Mouse (Mus musculus): ENCODE results near the gene Sncb. TPM values are rescaled to one million over a fixed set of nuclear protein-coding genes. Genes with fewer than 3 reads are reported as not detected.
A peak's percentile ranks its signal among the peaks of the same experiment; 100 is the strongest.

Sncb gene
- polyA plus RNA-seq (2012; rRNA removed): 0.16 and 0.22 TPM in 2 replicates

- Histone ChIP-seq H3K4me1 (ENCODE audit: control insufficient read depth, insufficient read depth, insufficient read length) (peaks cover 6% of the 10 kb centered on the region; the same call in 1 of the 2 replicates), H3K27me3 (ENCODE audit: control insufficient read depth, insufficient read depth, low read length) (peaks cover 11% of the 10 kb centered on the region), H3K4me3 (ENCODE audit: extremely low read depth, insufficient read depth, insufficient read length) (peak within 1 kb of the TSS; percentile 43; the same call in 1 of the 2 replicates), H3K36me3 (ENCODE audit: control insufficient read depth, insufficient read depth, low read length) (no peaks in the 10 kb centered on the region), H3K27ac (ENCODE audit: insufficient read depth, low read length) (no peak within 1 kb of the TSS)
- WGBS: 3% methylated on average over 35 of the region's 35 CpGs
- DNase-seq (ENCODE audit: low read depth in 1 of 2, low spot score in 2 of 2): peak; percentile 17 to 48
- no peak for TF ChIP-seq POLR2A (IDR thresholded peaks at IDR 0.05; ENCODE audit: low read depth, low read length)
- TF ChIP-seq CTCF (IDR thresholded peaks at IDR 0.05; ENCODE audit: extremely low read depth, insufficient read depth, insufficient read length, insufficient replicate concordance): peak; percentile 51
Observed at GRCm38 (mm10) chr13:54766192-54766768, at the start of gene Sncb. Gene Sncb, minus strand, starts transcription at chr13:54766595.

GRCm38 (mm10) chr13:54813381-54813780, 47.0 kb upstream of the Sncb start:
- no peak for TF ChIP-seq POLR2A (IDR thresholded peaks at IDR 0.05; ENCODE audit: low read depth, low read length)
- TF ChIP-seq CTCF (IDR thresholded peaks at IDR 0.05; ENCODE audit: extremely low read depth, insufficient read depth, insufficient read length, insufficient replicate concordance): no peak
- no peak overlapping the region for H3K4me3 ChIP-seq (ENCODE audit: extremely low read depth, insufficient read depth, insufficient read length)
- H3K4me1 ChIP-seq (ENCODE audit: control insufficient read depth, insufficient read depth, insufficient read length): no peaks in the 10 kb centered on the region
- H3K36me3 ChIP-seq (ENCODE audit: control insufficient read depth, insufficient read depth, low read length): no peaks in the 10 kb centered on the region
- no peak for DNase-seq (ENCODE audit: low read depth in 1 of 2, low spot score in 2 of 2)
- WGBS: 82% methylated on average over 9 of the region's 9 CpGs
- no peak overlapping the region for H3K27ac ChIP-seq (ENCODE audit: insufficient read depth, low read length)
- H3K27me3 ChIP-seq (ENCODE audit: control insufficient read depth, insufficient read depth, low read length): no peaks in the 10 kb centered on the region

GRCm38 (mm10) chr13:54811476-54811875, 45.1 kb upstream of the Sncb start:
- Histone ChIP-seq H3K27ac (ENCODE audit: insufficient read depth, low read length) (no peak overlapping the region), H3K4me3 (ENCODE audit: extremely low read depth, insufficient read depth, insufficient read length) (no peak overlapping the region), H3K36me3 (ENCODE audit: control insufficient read depth, insufficient read depth, low read length) (no peaks in the 10 kb centered on the region), H3K4me1 (ENCODE audit: control insufficient read depth, insufficient read depth, insufficient read length) (no peaks in the 10 kb centered on the region), H3K27me3 (ENCODE audit: control insufficient read depth, insufficient read depth, low read length) (no peaks in the 10 kb centered on the region)
- TF ChIP-seq POLR2A (IDR thresholded peaks at IDR 0.05; ENCODE audit: low read depth, low read length): no peak
- no peak for TF ChIP-seq CTCF (IDR thresholded peaks at IDR 0.05; ENCODE audit: extremely low read depth, insufficient read depth, insufficient read length, insufficient replicate concordance)
- DNase-seq (ENCODE audit: low read depth in 1 of 2, low spot score in 2 of 2): no peak
- 54% methylated on average over 7 of the region's 7 CpGs for WGBS

GRCm38 (mm10) chr13:54808067-54808466, 41.7 kb upstream of the Sncb start:
- H3K4me1 ChIP-seq (ENCODE audit: control insufficient read depth, insufficient read depth, insufficient read length): no peaks in the 10 kb centered on the region
- H3K4me3 ChIP-seq (ENCODE audit: extremely low read depth, insufficient read depth, insufficient read length): no peak overlapping the region
- H3K27me3 ChIP-seq (ENCODE audit: control insufficient read depth, insufficient read depth, low read length): no peaks in the 10 kb centered on the region
- H3K36me3 ChIP-seq (ENCODE audit: control insufficient read depth, insufficient read depth, low read length): no peaks in the 10 kb centered on the region
- no peak for TF ChIP-seq CTCF (IDR thresholded peaks at IDR 0.05; ENCODE audit: extremely low read depth, insufficient read depth, insufficient read length, insufficient replicate concordance)
- no peak for TF ChIP-seq POLR2A (IDR thresholded peaks at IDR 0.05; ENCODE audit: low read depth, low read length)
- WGBS: 77% methylated on average over 12 of the region's 12 CpGs
- no peak overlapping the region for H3K27ac ChIP-seq (ENCODE audit: insufficient read depth, low read length)
- DNase-seq (ENCODE audit: low read depth in 1 of 2, low spot score in 2 of 2): no peak

GRCm38 (mm10) chr13:54806434-54806976, 40.1 kb upstream of the Sncb start:
- no peaks in the 10 kb centered on the region for H3K27me3 ChIP-seq (ENCODE audit: control insufficient read depth, insufficient read depth, low read length)
- TF ChIP-seq CTCF (IDR thresholded peaks at IDR 0.05; ENCODE audit: extremely low read depth, insufficient read depth, insufficient read length, insufficient replicate concordance) (no peak), POLR2A (IDR thresholded peaks at IDR 0.05; ENCODE audit: low read depth, low read length) (no peak)
- 54% methylated on average over 13 of the region's 13 CpGs for WGBS
- H3K4me3 ChIP-seq (ENCODE audit: extremely low read depth, insufficient read depth, insufficient read length): no peak overlapping the region
- H3K4me1 ChIP-seq (ENCODE audit: control insufficient read depth, insufficient read depth, insufficient read length): no peaks in the 10 kb centered on the region
- no peak for DNase-seq (ENCODE audit: low read depth in 1 of 2, low spot score in 2 of 2)
- H3K36me3 ChIP-seq (ENCODE audit: control insufficient read depth, insufficient read depth, low read length): no peaks in the 10 kb centered on the region
- no peak overlapping the region for H3K27ac ChIP-seq (ENCODE audit: insufficient read depth, low read length)

GRCm38 (mm10) chr13:54805134-54805838, 38.9 kb upstream of the Sncb start:
- no peak overlapping the region for H3K27ac ChIP-seq (ENCODE audit: insufficient read depth, low read length)
- H3K4me1 ChIP-seq (ENCODE audit: control insufficient read depth, insufficient read depth, insufficient read length): no peaks in the 10 kb centered on the region
- no peak overlapping the region for H3K4me3 ChIP-seq (ENCODE audit: extremely low read depth, insufficient read depth, insufficient read length)
- no peak for DNase-seq (ENCODE audit: low read depth in 1 of 2, low spot score in 2 of 2)
- H3K27me3 ChIP-seq (ENCODE audit: control insufficient read depth, insufficient read depth, low read length): no peaks in the 10 kb centered on the region
- peak; percentile 6; the same call in 1 of the 2 replicates for TF ChIP-seq CTCF (IDR thresholded peaks at IDR 0.05; ENCODE audit: extremely low read depth, insufficient read depth, insufficient read length, insufficient replicate concordance)
- no peak for TF ChIP-seq POLR2A (IDR thresholded peaks at IDR 0.05; ENCODE audit: low read depth, low read length)
- WGBS: 50% methylated on average over 21 of the region's 21 CpGs
- no peaks in the 10 kb centered on the region for H3K36me3 ChIP-seq (ENCODE audit: control insufficient read depth, insufficient read depth, low read length)
